Mouse (Mus musculus): ENCODE data around the gene Fdxr.

GRCm38 (mm10) chr11:115219685-115220084 is 57.2 kb downstream of the Fdxr start:
- no peak for TF ChIP-seq CTCF (IDR thresholded peaks at IDR 0.05; ENCODE audit: borderline replicate concordance, control insufficient read depth, extremely low read depth, insufficient read depth, low read length, poor library complexity)
- no peak for TF ChIP-seq POLR2A (IDR thresholded peaks at IDR 0.05; ENCODE audit: control insufficient read depth, extremely low read depth, insufficient read depth, low read length, poor library complexity)
